Mouse (Mus musculus): Measurements from ENCODE around the gene Treh.

DNA sequence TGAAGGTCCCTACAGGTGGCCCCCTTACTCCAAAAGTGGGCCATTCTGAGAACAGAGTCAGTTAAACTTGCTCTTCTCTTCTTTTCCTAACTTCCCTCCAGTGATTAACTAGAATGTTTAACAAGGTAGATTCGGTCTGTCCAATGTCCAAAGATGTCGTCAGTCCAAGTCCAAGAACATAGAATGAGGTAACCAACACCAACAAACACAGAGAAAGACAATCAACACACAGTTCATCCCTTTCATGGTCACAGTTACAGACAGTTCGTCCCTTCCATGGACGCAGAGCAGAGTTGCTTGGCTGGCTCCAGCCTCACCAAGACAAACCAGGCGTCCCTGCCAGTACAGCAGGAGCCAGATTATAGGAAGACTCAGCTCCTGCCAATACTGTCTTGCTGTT lies 1.6 kb upstream of the Treh start:
- TF ChIP-seq CTCF (IDR thresholded peaks at IDR 0.05; ENCODE audit: extremely low read depth, insufficient read depth, insufficient read length, insufficient replicate concordance) (no peak), POLR2A (IDR thresholded peaks at IDR 0.05; ENCODE audit: low read depth, low read length) (no peak)
